In genomic region chr10:21295397-21295758, GRCm38 (mm10) we compare ENCODE assay signal across 8 mouse cellular contexts. TPM values are rescaled to one million over a fixed set of nuclear protein-coding genes. Genes with fewer than 3 reads are reported as not detected.
A peak's percentile ranks its signal among the peaks of the same experiment; 100 is the strongest.
DNase-seq lines count a peak whose midpoint lies in the region; ATAC-seq lines count a peak whose summit lies in the region.

No protein-coding gene starts in this region.

- no peaks in the 10 kb centered on the region for H3K27me3 ChIP-seq in kidney, embryonic 14.5 days (ENCODE audit: control insufficient read depth, insufficient read depth, low read length)
- no peaks in the 10 kb centered on the region for H3K27me3 ChIP-seq in embryonic facial prominence, embryonic 11.5 days (ENCODE audit: control insufficient read depth, insufficient read depth, low read length)
- no peaks in the 10 kb centered on the region for H3K27me3 ChIP-seq in midbrain, embryonic 16.5 days (ENCODE audit: control insufficient read depth, insufficient read depth, low read depth, low read length)

- WGBS in kidney, embryonic 14.5 days = 42% methylated on average over 4 of the region's 4 CpGs
- WGBS in embryonic facial prominence, embryonic 11.5 days = 38% methylated on average over 4 of the region's 4 CpGs
- 44% methylated on average over 4 of the region's 4 CpGs for WGBS in midbrain, embryonic 16.5 days

- H3K9me3 ChIP-seq in kidney, embryonic 14.5 days (ENCODE audit: control insufficient read depth, low read length) = no peaks in the 10 kb centered on the region
- no peaks in the 10 kb centered on the region for H3K9me3 ChIP-seq in embryonic facial prominence, embryonic 11.5 days (replicated peaks; ENCODE audit: control insufficient read depth, low read length)
- H3K9me3 ChIP-seq in midbrain, embryonic 16.5 days (replicated peaks; ENCODE audit: control insufficient read depth, low read length, poor library complexity, severe bottlenecking) = no peaks in the 10 kb centered on the region

- H3K4me3 ChIP-seq in kidney, embryonic 14.5 days (ENCODE audit: low read length) = peak overlapping the region; percentile 87
- H3K4me3 ChIP-seq in embryonic facial prominence, embryonic 11.5 days (ENCODE audit: low read depth, low read length) = peak overlapping the region; percentile 5; the same call in 1 of the 2 replicates
- peak overlapping the region; percentile 97 for H3K4me3 ChIP-seq in midbrain, embryonic 16.5 days (ENCODE audit: low read depth, low read length)

- H3K9ac ChIP-seq in kidney, embryonic 14.5 days (ENCODE audit: low read depth, low read length) = peak overlapping the region; percentile 47
- no peak overlapping the region for H3K9ac ChIP-seq in embryonic facial prominence, embryonic 11.5 days (replicated peaks; ENCODE audit: low read length)
- peak overlapping the region; percentile 89 for H3K9ac ChIP-seq in midbrain, embryonic 16.5 days (ENCODE audit: low read depth, low read length)

- peak overlapping the region; percentile 44 for H3K4me2 ChIP-seq in kidney, embryonic 14.5 days (replicated peaks; ENCODE audit: low read depth, low read length)
- H3K4me2 ChIP-seq in embryonic facial prominence, embryonic 11.5 days (ENCODE audit: low read depth, low read length) = peak overlapping the region; percentile 21
- peak overlapping the region; percentile 56 for H3K4me2 ChIP-seq in midbrain, embryonic 16.5 days (ENCODE audit: low read length)

- H3K27ac ChIP-seq in kidney, embryonic 14.5 days (ENCODE audit: low read depth, low read length) = no peak overlapping the region
- H3K27ac ChIP-seq in embryonic facial prominence, embryonic 11.5 days (replicated peaks; ENCODE audit: low read depth, low read length) = no peak overlapping the region
- H3K27ac ChIP-seq in midbrain, embryonic 16.5 days (ENCODE audit: low read length) = no peak overlapping the region

- no peak for DNase-seq in kidney, postnatal 4 days
- DNase-seq in embryonic facial prominence, embryonic 11.5 days (ENCODE audit: low spot score) = no peak
- no peak for DNase-seq in spleen, postnatal 10 days (ENCODE audit: low spot score in 2 of 2)
- DNase-seq in frontal cortex, postnatal 36 days (ENCODE audit: low spot score in 2 of 2) = no peak
- DNase-seq in left cerebral cortex, postnatal 25 days (ENCODE audit: low spot score in 2 of 2) = no peak

- intact Hi-C loops in left cerebral cortex, postnatal 25 days (cut with DNase I) = no loop called here

- peak; percentile 11 for ATAC-seq in kidney, embryonic 14.5 days (ENCODE audit: low FRiP score, low TSS enrichment)
- ATAC-seq in embryonic facial prominence, embryonic 11.5 days (replicated peaks; ENCODE audit: insufficient number of reproducible peaks, low FRiP score, low TSS enrichment, low read depth) = no peak
- ATAC-seq in inflammation-experienced regulatory T-cells, adult 6 months = peak; percentile 5
- peak; percentile 50 for ATAC-seq in midbrain, embryonic 16.5 days

- peaks cover 16% of the 10 kb centered on the region; the same call in 1 of the 2 replicates for H3K4me1 ChIP-seq in kidney, embryonic 14.5 days (ENCODE audit: control insufficient read depth, insufficient read depth, low read length)
- H3K4me1 ChIP-seq in embryonic facial prominence, embryonic 11.5 days (ENCODE audit: control insufficient read depth, insufficient read depth, low read length) = peaks cover 5% of the 10 kb centered on the region; the same call in 1 of the 2 replicates
- H3K4me1 ChIP-seq in midbrain, embryonic 16.5 days (ENCODE audit: control insufficient read depth, insufficient read depth, low read length) = peaks cover 19% of the 10 kb centered on the region

- peaks cover 9% of the 10 kb centered on the region for H3K36me3 ChIP-seq in kidney, embryonic 14.5 days (ENCODE audit: control insufficient read depth, insufficient read depth, low read length)
- no peaks in the 10 kb centered on the region for H3K36me3 ChIP-seq in embryonic facial prominence, embryonic 11.5 days (replicated peaks; ENCODE audit: control insufficient read depth, insufficient read depth, low read depth, low read length)
- no peaks in the 10 kb centered on the region for H3K36me3 ChIP-seq in midbrain, embryonic 16.5 days (ENCODE audit: control insufficient read depth, insufficient read depth, low read length)

RNA-seq across cellular contexts. Expression of gene Hbs1l, which starts 0.4 kb away (rescaled TPM):
- 66.8 and 109 TPM in 2 replicates for polyA plus RNA-seq in kidney, embryonic 14.5 days (2014; fragmentation: Nextera tagmentation; extraction: Ambion mirVana)
- polyA plus RNA-seq in embryonic facial prominence, embryonic 11.5 days (2014; fragmentation: Nextera tagmentation; extraction: Ambion mirVana) = 124 and 134 TPM in 2 replicates
- polyA plus RNA-seq in inflammation-experienced regulatory T-cells, adult 6 months (2017; shearing (Covaris generic)) = 100 to 1,000 TPM; 127 to 133 (median 133) TPM
- 89.3 and 95.1 TPM in 2 replicates for polyA plus RNA-seq in midbrain, embryonic 16.5 days (2015; fragmentation: Nextera tagmentation; extraction: Ambion mirVana)
- total RNA-seq in left cerebral cortex, postnatal 25 days (2021) = 10 to 100 TPM; 69.4 to 69.5 TPM

Comparison
In these comparisons a context has a peak if more than half of its experiments do, and no peak if none do; other contexts are left out.
1. H3K4me3 ChIP-seq: peak in every context shown above with its lines; median percentile 97 in midbrain, embryonic 16.5 days; 87 in kidney, embryonic 14.5 days; 5 in embryonic facial prominence, embryonic 11.5 days.